Mouse (Mus musculus): Measurements from ENCODE around the gene Ccr9. TPM values are rescaled to one million over a fixed set of nuclear protein-coding genes. Genes with fewer than 3 reads are reported as not detected.

Ccr9 gene
- total and polyA plus RNA-seq, 2 experiments from 2014 or later: 0.04 to 1.2 TPM

DNA sequence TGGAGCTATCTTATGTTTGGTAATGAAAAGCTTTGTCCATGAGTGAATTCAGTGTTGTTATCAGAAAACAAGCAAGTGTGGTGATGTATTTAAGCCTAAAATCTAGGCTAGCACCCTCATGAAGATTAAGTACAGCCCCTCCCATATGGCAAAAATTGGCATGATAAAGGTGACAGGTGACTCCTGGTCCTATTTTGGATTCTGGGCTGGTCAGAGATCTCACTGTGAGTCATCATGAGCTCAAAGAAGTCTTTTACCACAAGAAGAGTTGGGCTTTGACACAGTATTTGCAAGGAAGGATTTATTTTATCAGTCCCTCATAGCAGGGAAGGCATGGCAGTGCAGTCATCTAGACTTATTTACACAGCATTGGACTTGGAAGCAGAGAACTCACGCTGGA is 137.8 kb downstream of the Ccr9 start:
- 88% methylated on average over 1 of the region's 1 CpGs for WGBS
- no peak for ATAC-seq (ENCODE audit: insufficient read depth, low read depth)

DNA sequence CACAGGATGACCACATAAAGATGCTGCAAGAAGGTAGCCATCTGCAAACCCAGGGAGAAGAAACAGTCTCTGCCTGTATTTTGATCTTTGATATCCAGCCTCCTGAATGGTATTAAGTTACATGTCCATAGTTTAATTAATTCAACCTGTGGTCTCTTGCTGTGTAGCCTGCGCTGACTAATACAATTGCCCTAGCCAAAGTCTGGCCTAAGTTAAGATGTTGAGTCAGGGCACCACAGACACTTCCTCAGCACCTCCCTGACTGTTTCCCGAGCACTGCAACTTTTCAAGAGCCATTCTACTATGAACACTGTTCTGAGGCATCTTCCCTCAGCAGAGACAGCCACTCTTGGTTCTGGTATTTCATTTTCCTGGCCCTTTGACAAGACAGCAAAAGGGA is 140.4 kb downstream of the Ccr9 start:
- no peaks in the 10 kb centered on the region for H3K4me1 ChIP-seq (ENCODE audit: control insufficient read depth, insufficient read depth)
- ATAC-seq (ENCODE audit: insufficient read depth, low read depth) (no peak), DNase-seq (ENCODE audit: low spot score) (no peak)
- no peak overlapping the region for H3K4me3 ChIP-seq (ENCODE audit: low read depth, low read length)
- H3K27ac ChIP-seq (ENCODE audit: low read depth): no peak overlapping the region
- H3K36me3 ChIP-seq (replicated peaks; ENCODE audit: control insufficient read depth, insufficient read depth, low read length): peaks cover 94% of the 10 kb centered on the region
- no peaks in the 10 kb centered on the region for H3K9me3 ChIP-seq (replicated peaks; ENCODE audit: control insufficient read depth, low read length)
- WGBS: 78% methylated on average over 2 of the region's 2 CpGs
- no peak overlapping the region for H3K9ac ChIP-seq (replicated peaks; ENCODE audit: low read depth, low read length)
- TF ChIP-seq CTCF (IDR thresholded peaks at IDR 0.05; ENCODE audit: low read depth) (no peak), EP300 (IDR thresholded peaks at IDR 0.05; ENCODE audit: low read depth) (no peak)
- H3K4me2 ChIP-seq (ENCODE audit: low read depth, low read length): no peak overlapping the region
- H3K27me3 ChIP-seq (ENCODE audit: control insufficient read depth, insufficient read depth, low read length): no peaks in the 10 kb centered on the region

More for the DNA sequence above, 137.8 kb downstream of the Ccr9 start:
- H3K27me3 ChIP-seq (ENCODE audit: control insufficient read depth, insufficient read depth, low read length): no peaks in the 10 kb centered on the region
- H3K36me3 ChIP-seq (replicated peaks; ENCODE audit: control insufficient read depth, insufficient read depth, low read length): peaks cover 91% of the 10 kb centered on the region
- H3K4me2 ChIP-seq (ENCODE audit: low read depth, low read length): no peak overlapping the region
- no peaks in the 10 kb centered on the region for H3K4me1 ChIP-seq (ENCODE audit: control insufficient read depth, insufficient read depth)
- DNase-seq (ENCODE audit: low spot score): no peak
- no peaks in the 10 kb centered on the region for H3K9me3 ChIP-seq (replicated peaks; ENCODE audit: control insufficient read depth, low read length)
- H3K4me3 ChIP-seq (ENCODE audit: low read depth, low read length): no peak overlapping the region
- H3K27ac ChIP-seq (ENCODE audit: low read depth): no peak overlapping the region
- no peak overlapping the region for H3K9ac ChIP-seq (replicated peaks; ENCODE audit: low read depth, low read length)
- no peak for TF ChIP-seq CTCF (IDR thresholded peaks at IDR 0.05; ENCODE audit: low read depth)
- TF ChIP-seq EP300 (IDR thresholded peaks at IDR 0.05; ENCODE audit: low read depth): no peak

DNA sequence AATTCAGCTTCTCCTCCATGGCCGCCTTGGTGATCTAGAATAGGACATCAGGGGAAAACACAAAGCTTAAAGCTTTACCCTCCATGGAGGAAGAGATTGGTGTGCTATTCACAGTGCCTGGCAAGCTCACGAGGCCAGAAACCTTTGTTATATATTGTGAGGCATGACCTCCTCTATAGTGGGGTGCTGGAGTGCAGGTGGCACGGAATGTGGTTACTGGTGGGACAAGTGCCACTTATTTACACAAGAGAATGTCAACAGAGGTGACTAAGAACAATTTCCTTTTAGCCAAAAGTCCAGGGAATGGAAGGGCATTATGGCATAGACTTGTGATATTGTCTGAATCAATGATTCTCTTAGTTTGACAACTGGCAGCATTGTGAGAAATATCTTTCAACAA is 148.4 kb downstream of the Ccr9 start:
- H3K9me3 ChIP-seq (replicated peaks; ENCODE audit: control insufficient read depth, low read length): no peaks in the 10 kb centered on the region
- no peak for TF ChIP-seq CTCF (IDR thresholded peaks at IDR 0.05; ENCODE audit: low read depth)
- TF ChIP-seq EP300 (IDR thresholded peaks at IDR 0.05; ENCODE audit: low read depth): no peak
- H3K9ac ChIP-seq (replicated peaks; ENCODE audit: low read depth, low read length): no peak overlapping the region
- WGBS: 91% methylated on average over 3 of the region's 3 CpGs
- no peak overlapping the region for H3K4me2 ChIP-seq (ENCODE audit: low read depth, low read length)
- peaks cover 99% of the 10 kb centered on the region for H3K36me3 ChIP-seq (replicated peaks; ENCODE audit: control insufficient read depth, insufficient read depth, low read length)
- DNase-seq (ENCODE audit: low spot score) (no peak), ATAC-seq (ENCODE audit: insufficient read depth, low read depth) (no peak)
- no peak overlapping the region for H3K27ac ChIP-seq (ENCODE audit: low read depth)
- H3K4me1 ChIP-seq (ENCODE audit: control insufficient read depth, insufficient read depth): no peaks in the 10 kb centered on the region
- H3K4me3 ChIP-seq (ENCODE audit: low read depth, low read length): no peak overlapping the region
- no peaks in the 10 kb centered on the region for H3K27me3 ChIP-seq (ENCODE audit: control insufficient read depth, insufficient read depth, low read length)

DNA sequence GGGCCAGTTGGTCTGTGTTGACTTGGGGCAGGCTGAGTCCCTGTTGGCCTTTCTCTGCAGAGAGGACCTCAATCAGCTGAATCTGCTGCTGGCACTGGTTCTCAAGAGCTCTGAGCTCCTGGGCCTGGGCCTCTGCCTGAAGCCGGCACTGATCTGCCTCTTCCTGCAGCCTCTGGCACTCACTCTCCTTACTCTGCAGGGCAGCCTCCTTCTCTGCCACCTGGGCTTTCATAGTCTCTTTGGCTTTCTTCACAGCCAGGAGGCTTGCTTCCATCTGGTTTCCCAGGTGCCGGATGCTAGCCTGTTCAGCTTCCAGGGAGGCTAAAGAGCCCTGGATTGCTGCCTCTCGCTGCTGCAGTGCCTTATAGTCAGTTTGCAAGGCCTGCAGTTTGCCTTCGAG is 150.7 kb downstream of the Ccr9 start:
- peaks cover 95% of the 10 kb centered on the region for H3K36me3 ChIP-seq (replicated peaks; ENCODE audit: control insufficient read depth, insufficient read depth, low read length)

More for the DNA sequence above, 150.7 kb downstream of the Ccr9 start:
- TF ChIP-seq CTCF (IDR thresholded peaks at IDR 0.05; ENCODE audit: low read depth) (no peak), EP300 (IDR thresholded peaks at IDR 0.05; ENCODE audit: low read depth) (no peak)
- Histone ChIP-seq H3K9me3 (replicated peaks; ENCODE audit: control insufficient read depth, low read length) (no peaks in the 10 kb centered on the region), H3K27ac (ENCODE audit: low read depth) (no peak overlapping the region), H3K4me2 (ENCODE audit: low read depth, low read length) (no peak overlapping the region), H3K9ac (replicated peaks; ENCODE audit: low read depth, low read length) (no peak overlapping the region), H3K4me1 (ENCODE audit: control insufficient read depth, insufficient read depth) (no peaks in the 10 kb centered on the region), H3K27me3 (ENCODE audit: control insufficient read depth, insufficient read depth, low read length) (no peaks in the 10 kb centered on the region), H3K4me3 (ENCODE audit: low read depth, low read length) (no peak overlapping the region)
- ATAC-seq (ENCODE audit: insufficient read depth, low read depth): no peak
- no peak for DNase-seq (ENCODE audit: low spot score)
- 86% methylated on average over 4 of the region's 4 CpGs for WGBS

Other genes starting within 250 kb of the Ccr9 start
- 128 and 143 TPM in 2 replicates for gene Limd1, start 199.7 kb upstream of the Ccr9 start, total RNA-seq (2014; rRNA removed; ENCODE audit: low replicate concordance)
- 40.2 and 42.4 TPM in 2 replicates for gene Limd1, start 199.7 kb upstream of the Ccr9 start, polyA plus RNA-seq (2015; fragmentation: Nextera tagmentation; extraction: Ambion mirVana)
- 29.9 and 32.9 TPM in 2 replicates for gene Sacm1l, start 148.7 kb upstream of the Ccr9 start, total RNA-seq (2014; rRNA removed; ENCODE audit: low replicate concordance)
- gene Sacm1l, start 148.7 kb upstream of the Ccr9 start, polyA plus RNA-seq (2015; fragmentation: Nextera tagmentation; extraction: Ambion mirVana): 36.4 and 38.9 TPM in 2 replicates
- not detected in 2 replicates for gene Slc6a20b, start 45.9 kb upstream of the Ccr9 start, total RNA-seq (2014; rRNA removed; ENCODE audit: low replicate concordance)
- 0.10 TPM in 2 replicates for gene Slc6a20b, start 45.9 kb upstream of the Ccr9 start, polyA plus RNA-seq (2015; fragmentation: Nextera tagmentation; extraction: Ambion mirVana)
- not detected in 2 replicates for gene Slc6a20a, start 446 bp downstream of the Ccr9 start, total RNA-seq (2014; rRNA removed; ENCODE audit: low replicate concordance)
- not detected in 2 replicates for gene Slc6a20a, start 446 bp downstream of the Ccr9 start, polyA plus RNA-seq (2015; fragmentation: Nextera tagmentation; extraction: Ambion mirVana)
- gene Lztfl1, start 39.3 kb downstream of the Ccr9 start, total RNA-seq (2014; rRNA removed; ENCODE audit: low replicate concordance): 11.2 and 28.4 TPM in 2 replicates
- 36.2 and 37.7 TPM in 2 replicates for gene Lztfl1, start 39.3 kb downstream of the Ccr9 start, polyA plus RNA-seq (2015; fragmentation: Nextera tagmentation; extraction: Ambion mirVana)
- not detected in 2 replicates for gene Cxcr6, start 128.0 kb downstream of the Ccr9 start, total RNA-seq (2014; rRNA removed; ENCODE audit: low replicate concordance)
- gene Cxcr6, start 128.0 kb downstream of the Ccr9 start, polyA plus RNA-seq (2015; fragmentation: Nextera tagmentation; extraction: Ambion mirVana): 0.14 and 0.30 TPM in 2 replicates
- gene Fyco1, start 173.5 kb downstream of the Ccr9 start, total RNA-seq (2014; rRNA removed; ENCODE audit: low replicate concordance): 62.5 and 82.7 TPM in 2 replicates
- 35.3 and 40.9 TPM in 2 replicates for gene Fyco1, start 173.5 kb downstream of the Ccr9 start, polyA plus RNA-seq (2015; fragmentation: Nextera tagmentation; extraction: Ambion mirVana)
- not detected in 2 replicates for gene Xcr1, start 183.6 kb downstream of the Ccr9 start, total RNA-seq (2014; rRNA removed; ENCODE audit: low replicate concordance)
- 0.11 and 0.12 TPM in 2 replicates for gene Xcr1, start 183.6 kb downstream of the Ccr9 start, polyA plus RNA-seq (2015; fragmentation: Nextera tagmentation; extraction: Ambion mirVana)